Mouse (Mus musculus): ENCODE results near the gene Sgk2.
A peak's percentile ranks its signal among the peaks of the same experiment; 100 is the strongest.
"Not testable (repeated sequence)": the region's sequence is repeated elsewhere in the genome, so short reads cannot be mapped to it uniquely, and the experiment has no call there.

The Sgk2 gene

GRCm38 (mm10) chr2:162993881-162994616 is 6.9 kb downstream of the Sgk2 start:
- no peak for DNase-seq

- peak; percentile 57 for DNase-seq
Observed at GRCm38 (mm10) chr2:162998528-162999230, 11.5 kb downstream of the Sgk2 start.

GRCm38 (mm10) chr2:162999744-163000143 is 12.6 kb downstream of the Sgk2 start:
- DNase-seq: peak; percentile 45

GRCm38 (mm10) chr2:163001071-163001470 is 13.9 kb downstream of the Sgk2 start:
- DNase-seq: no peak

GRCm38 (mm10) chr2:163007299-163007698 is 20.2 kb downstream of the Sgk2 start:
- no peak for DNase-seq

GRCm38 (mm10) chr2:163016916-163017743 is 30.0 kb downstream of the Sgk2 start, which contains the start of gene Ift52:
TSS of gene Ift52 (plus strand) at chr2:163017354.
- DNase-seq: peak; percentile 92

- DNase-seq: no peak
Observed at GRCm38 (mm10) chr2:163031289-163031688, 44.2 kb downstream of the Sgk2 start.

GRCm38 (mm10) chr2:163031757-163032156 is 44.6 kb downstream of the Sgk2 start:
- DNase-seq: no peak

- DNase-seq: no peak
Observed at GRCm38 (mm10) chr2:163032622-163033021, 45.5 kb downstream of the Sgk2 start.

- DNase-seq: no peak
Observed at GRCm38 (mm10) chr2:163039940-163040339, 52.8 kb downstream of the Sgk2 start.

GRCm38 (mm10) chr2:163048125-163048524 is 61.0 kb downstream of the Sgk2 start:
- DNase-seq: peak; percentile 68

GRCm38 (mm10) chr2:163049116-163049515 is 62.0 kb downstream of the Sgk2 start:
- DNase-seq: no peak

- DNase-seq: no peak
Observed at GRCm38 (mm10) chr2:163051691-163052090, 64.6 kb downstream of the Sgk2 start.

GRCm38 (mm10) chr2:163052101-163052500 is 65.0 kb downstream of the Sgk2 start:
- DNase-seq: no peak

- no peak for DNase-seq
Observed at GRCm38 (mm10) chr2:163052826-163053225, 65.7 kb downstream of the Sgk2 start.

GRCm38 (mm10) chr2:163054335-163054840 is 67.3 kb downstream of the Sgk2 start, which contains the start of gene Mybl2:
TSS of gene Mybl2 (plus strand) at chr2:163054687.
- peak; percentile 94 for DNase-seq

- DNase-seq: no peak
Observed at GRCm38 (mm10) chr2:163054891-163055494, 67.9 kb downstream of the Sgk2 start.

- peak; percentile 3 for DNase-seq
Observed at GRCm38 (mm10) chr2:163055715-163056114, 68.6 kb downstream of the Sgk2 start.

GRCm38 (mm10) chr2:163056584-163056983 is 69.5 kb downstream of the Sgk2 start:
- DNase-seq: no peak

- not testable (repeated sequence) for DNase-seq
Observed at GRCm38 (mm10) chr2:163058981-163059380, 71.9 kb downstream of the Sgk2 start.

- DNase-seq: no peak
Observed at GRCm38 (mm10) chr2:163060630-163061029, 73.5 kb downstream of the Sgk2 start.

Data from thymus, postnatal 25 days (tissue).